Mouse (Mus musculus) frontal cortex, postnatal 36 days (tissue): ENCODE measurements around the gene Acot12.

Experiments
- DNase-seq, 2 experiments: peaks; one replicate each; pipeline ENCODE4 v3.0.0; 2022; ENCODE audit warnings: low spot score in 2 of 2

Gene Acot12

GRCm38 (mm10) chr13:91826066-91826465 lies 84.8 kb downstream of the Acot12 start:
- DNase-seq = no peak

GRCm38 (mm10) chr13:91827876-91828275 lies 86.6 kb downstream of the Acot12 start:
- DNase-seq = no peak
